Mouse (Mus musculus): Measurements from ENCODE around the gene Lamc1.

- no peak for TF ChIP-seq CTCF (IDR thresholded peaks at IDR 0.05; ENCODE audit: low read depth)
- no peak for TF ChIP-seq EP300 (optimal IDR thresholded peaks at IDR 0.05)
Measured at GRCm38 (mm10) chr1:153251590-153252206, 80.9 kb downstream of the Lamc1 start.

Data from stomach, postnatal 0 days (tissue).